In genomic region chr15:77847108-77847507, GRCm38 (mm10) we compare ENCODE assay signal across 12 mouse cellular contexts.
"Had no signal": no experiment of that assay in that cellular context is flagged by ENCODE, and none has a peak within 500 bp of the region (broad histone marks: within the 10 kb centered on the region; RNA-seq: fewer than 3 reads in every experiment).

No protein-coding gene starts in this region.

- DNase-seq: kidney, adult 8-10 months; lung, adult 2 months; retina, postnatal 1 day; right cerebral cortex, postnatal 14 days; thymus, postnatal 36 days had no signal

- H3K9me3 ChIP-seq: limb, embryonic 12.5 days; neural tube, embryonic 13.5 days; stomach, embryonic 15.5 days had no signal

- ATAC-seq: intestine, embryonic 16.5 days; lung, postnatal 0 days; midbrain, embryonic 16.5 days had no signal

- H3K4me3 ChIP-seq: limb, embryonic 12.5 days; neural tube, embryonic 13.5 days; stomach, embryonic 15.5 days had no signal

- H3K27ac ChIP-seq: limb, embryonic 12.5 days; neural tube, embryonic 13.5 days; stomach, embryonic 15.5 days had no signal

- H3K4me2 ChIP-seq: limb, embryonic 12.5 days; midbrain, embryonic 11.5 days; neural tube, embryonic 13.5 days; stomach, embryonic 15.5 days had no signal

- H3K27me3 ChIP-seq: limb, embryonic 12.5 days; neural tube, embryonic 13.5 days; stomach, embryonic 15.5 days had no signal

- H3K36me3 ChIP-seq: limb, embryonic 12.5 days; neural tube, embryonic 13.5 days; stomach, embryonic 15.5 days had no signal

- H3K9ac ChIP-seq: limb, embryonic 12.5 days; neural tube, embryonic 13.5 days; stomach, embryonic 15.5 days had no signal
